Mouse (Mus musculus): ENCODE measurements around the gene Mastl. TPM values are rescaled to one million over a fixed set of nuclear protein-coding genes. Genes with fewer than 3 reads are reported as not detected.

Gene Mastl
- polyA plus RNA-seq (2014; fragmentation: Illumina TruSeq; extraction: RNeasy Lipid Tissue Mini Kit (QIAGEN cat#74804); ENCODE audit: low replicate concordance), result 8.7 TPM

GRCm38 (mm10) chr2:23155777-23156607 is at the start of gene Mastl, which contains the start of gene Yme1l1:
Mastl (minus strand) TSS chr2:23156024.
Yme1l1 (plus strand) TSS chr2:23156369.

GRCm38 (mm10) chr2:23067552-23068369 is 88.1 kb downstream of the Mastl start, which contains the start of gene Acbd5:
Acbd5 (plus strand) TSS chr2:23068167.

Other genes starting within 250 kb of the Mastl start
- gene Abi1, start 115.8 kb downstream of the Mastl start, polyA plus RNA-seq (2014; fragmentation: Illumina TruSeq; extraction: RNeasy Lipid Tissue Mini Kit (QIAGEN cat#74804); ENCODE audit: low replicate concordance), result 258 TPM
- 238 TPM for gene Acbd5, start 87.9 kb downstream of the Mastl start, polyA plus RNA-seq (2014; fragmentation: Illumina TruSeq; extraction: RNeasy Lipid Tissue Mini Kit (QIAGEN cat#74804); ENCODE audit: low replicate concordance)
- gene Yme1l1, start 345 bp upstream of the Mastl start, polyA plus RNA-seq (2014; fragmentation: Illumina TruSeq; extraction: RNeasy Lipid Tissue Mini Kit (QIAGEN cat#74804); ENCODE audit: low replicate concordance), result 231 TPM
- not detected for gene 4931423N10Rik, start 51.5 kb upstream of the Mastl start, polyA plus RNA-seq (2014; fragmentation: Illumina TruSeq; extraction: RNeasy Lipid Tissue Mini Kit (QIAGEN cat#74804); ENCODE audit: low replicate concordance)
- 0.15 TPM for gene Nxph2, start 165.2 kb upstream of the Mastl start, polyA plus RNA-seq (2014; fragmentation: Illumina TruSeq; extraction: RNeasy Lipid Tissue Mini Kit (QIAGEN cat#74804); ENCODE audit: low replicate concordance)